ENCODE assay signal across 12 mouse cellular contexts in the genomic region with DNA sequence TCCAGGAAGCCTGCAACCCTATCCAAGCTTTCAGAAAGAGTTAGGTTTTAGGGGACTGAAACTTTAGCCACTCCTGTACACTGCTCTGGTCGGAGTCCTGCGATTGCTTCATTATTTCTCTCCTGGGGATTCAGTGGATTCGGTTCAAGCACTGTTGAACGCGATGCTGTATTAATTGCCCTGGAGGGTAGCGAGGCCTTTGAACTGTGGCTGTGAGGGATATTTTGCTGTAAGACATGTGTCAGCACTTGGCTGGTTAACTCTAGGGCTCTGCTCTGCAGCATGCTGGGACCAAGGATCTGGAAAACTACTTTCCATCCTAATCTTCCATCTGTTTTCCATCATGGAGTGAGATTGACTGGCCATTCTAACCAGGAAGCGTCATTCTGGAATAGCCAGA.
DNase-seq lines count a peak whose midpoint lies in the region; ATAC-seq lines count a peak whose summit lies in the region.
"Had no signal": no experiment of that assay in that cellular context is flagged by ENCODE, and none has a peak within 500 bp of the region (broad histone marks: within the 10 kb centered on the region; RNA-seq: fewer than 3 reads in every experiment).

No protein-coding gene starts in this region.

- peak; percentile 65 for ATAC-seq in lung, embryonic 16.5 days (ENCODE audit: low read depth)

- 54% methylated on average over 7 of the region's 7 CpGs for whole genome bisulfite sequencing in lung, embryonic 16.5 days

- no peaks in the 10 kb centered on the region for H3K27me3 ChIP-seq in lung, embryonic 16.5 days (ENCODE audit: control insufficient read depth, insufficient read depth, low read depth, low read length)
- H3K27me3 ChIP-seq: stomach, embryonic 15.5 days had no signal

- peak; percentile 20 for DNase-seq in adrenal gland, postnatal 10 days
- DNase-seq in adrenal gland, adult 8-10 months: no peak
- no peak for DNase-seq in lung, postnatal 10 days
- peak; percentile 32 for DNase-seq in heart, postnatal 25 days (ENCODE audit: low spot score)
- peak; percentile 78 for DNase-seq in skeletal muscle tissue, adult 2 months (ENCODE audit: low read depth, low spot score)
- no peak for DNase-seq in ovary, postnatal 36 days (ENCODE audit: low spot score)
- no peak for DNase-seq in frontal cortex, postnatal 14 days (ENCODE audit: low spot score in 2 of 2)
- DNase-seq: kidney, postnatal 25 days; left cerebral cortex, postnatal 4 days; midbrain, embryonic 14.5 days had no signal

- H3K9me3 ChIP-seq in lung, embryonic 16.5 days (ENCODE audit: control insufficient read depth, low read length): no peaks in the 10 kb centered on the region
- H3K9me3 ChIP-seq: stomach, embryonic 15.5 days had no signal

- no peak overlapping the region for H3K27ac ChIP-seq in lung, embryonic 16.5 days (ENCODE audit: low read length)
- H3K27ac ChIP-seq: stomach, embryonic 15.5 days had no signal

- H3K4me2 ChIP-seq in lung, embryonic 16.5 days (ENCODE audit: low read depth, low read length): no peak overlapping the region
- H3K4me2 ChIP-seq: stomach, embryonic 15.5 days had no signal

- H3K36me3 ChIP-seq in lung, embryonic 16.5 days (ENCODE audit: control insufficient read depth, insufficient read depth, low read length): no peaks in the 10 kb centered on the region
- H3K36me3 ChIP-seq: stomach, embryonic 15.5 days had no signal

- intact Hi-C loops in heart, postnatal 25 days (cut with DNase I): loop anchor here (10.0 kb wide), 1 partner anchor 114 kb away; no protein-coding TSS in a partner anchor

- H3K4me3 ChIP-seq in lung, embryonic 16.5 days (ENCODE audit: low read length): no peak overlapping the region
- H3K4me3 ChIP-seq: stomach, embryonic 15.5 days had no signal

- no peak overlapping the region for H3K9ac ChIP-seq in lung, embryonic 16.5 days (ENCODE audit: low read length)
- H3K9ac ChIP-seq: stomach, embryonic 15.5 days had no signal

- no peaks in the 10 kb centered on the region for H3K4me1 ChIP-seq in lung, embryonic 16.5 days (replicated peaks; ENCODE audit: control insufficient read depth, insufficient read depth, low read length)
- H3K4me1 ChIP-seq: stomach, embryonic 15.5 days had no signal

Comparison
In these comparisons a context has a peak if more than half of its experiments do, and no peak if none do; other contexts are left out.
1. DNase-seq: peak in adrenal gland, postnatal 10 days (single experiment), heart, postnatal 25 days (single experiment) and skeletal muscle tissue, adult 2 months (single experiment); none in adrenal gland, adult 8-10 months (single experiment), lung, postnatal 10 days (single experiment), ovary, postnatal 36 days (single experiment) and frontal cortex, postnatal 14 days (0 of 2).